Mouse (Mus musculus): ENCODE measurements at regions not wholly inside any gene's neighbourhood (a gene's known extent, or its start where the extent isn't known, plus 50 kb on each side); places are given as distances from the start of the nearest gene placed in this dataset.
A peak's percentile ranks its signal among the peaks of the same experiment; 100 is the strongest.

DNA sequence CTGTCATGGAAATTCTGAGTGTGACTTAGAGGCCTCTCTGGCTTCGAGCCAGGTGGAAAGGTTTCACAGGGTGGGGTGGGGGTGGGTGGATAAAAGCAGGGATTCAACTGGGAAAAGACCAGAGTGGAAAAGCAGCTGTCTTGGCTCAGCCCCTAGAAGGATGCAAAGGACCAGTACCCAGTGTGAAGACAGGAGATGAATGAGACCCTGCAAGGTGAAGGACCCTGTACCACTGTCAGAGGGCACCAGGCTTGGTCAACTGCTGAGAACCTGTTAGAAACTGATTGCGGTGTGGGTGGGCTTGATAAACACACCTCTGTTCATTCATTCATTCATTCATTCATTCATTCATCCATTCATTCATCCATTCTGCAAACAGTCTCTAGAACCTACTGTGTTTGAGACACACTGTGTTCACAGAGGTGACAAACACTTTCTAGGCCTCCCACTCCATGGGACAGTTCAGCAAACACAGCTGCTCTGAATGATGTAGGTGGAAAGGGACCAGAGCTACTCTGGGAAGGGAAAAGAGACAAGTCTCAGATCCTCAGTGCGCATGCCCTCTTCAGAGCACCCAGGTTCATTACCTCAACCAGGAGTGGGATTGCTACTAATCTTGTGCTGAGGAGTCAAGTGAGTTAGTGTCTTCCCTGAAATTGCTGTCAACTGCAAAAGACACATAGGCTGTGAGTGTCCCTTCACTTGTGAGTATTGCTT is 100.4 kb upstream of the Sesn3 start:
- 0 out of 2 replicates have a peak, but pooled peaks cover 2% of the 10 kb centered on the region for H3K4me1 ChIP-seq (ENCODE audit: control insufficient read depth, insufficient read depth, low read length)
- H3K36me3 ChIP-seq (ENCODE audit: control insufficient read depth, insufficient read depth, low read length): no peaks in the 10 kb centered on the region
- WGBS: 69% methylated on average over 3 of the region's 3 CpGs
- no peak overlapping the region for H3K4me3 ChIP-seq (ENCODE audit: low read depth, low read length)
- no peak overlapping the region for H3K4me2 ChIP-seq (ENCODE audit: low read depth)
- DNase-seq (ENCODE audit: low spot score): no peak
- H3K27me3 ChIP-seq (ENCODE audit: control insufficient read depth, insufficient read depth, low read length): no peaks in the 10 kb centered on the region
- no peak overlapping the region for H3K9ac ChIP-seq (ENCODE audit: low read length)
- peak; percentile 49; the same call in 1 of the 2 replicates for ATAC-seq (ENCODE audit: insufficient read depth, low FRiP score, low TSS enrichment)
- H3K27ac ChIP-seq (ENCODE audit: low read depth, low read length): no peak overlapping the region
- no peaks in the 10 kb centered on the region for H3K9me3 ChIP-seq (ENCODE audit: control insufficient read depth, low read length)

DNA sequence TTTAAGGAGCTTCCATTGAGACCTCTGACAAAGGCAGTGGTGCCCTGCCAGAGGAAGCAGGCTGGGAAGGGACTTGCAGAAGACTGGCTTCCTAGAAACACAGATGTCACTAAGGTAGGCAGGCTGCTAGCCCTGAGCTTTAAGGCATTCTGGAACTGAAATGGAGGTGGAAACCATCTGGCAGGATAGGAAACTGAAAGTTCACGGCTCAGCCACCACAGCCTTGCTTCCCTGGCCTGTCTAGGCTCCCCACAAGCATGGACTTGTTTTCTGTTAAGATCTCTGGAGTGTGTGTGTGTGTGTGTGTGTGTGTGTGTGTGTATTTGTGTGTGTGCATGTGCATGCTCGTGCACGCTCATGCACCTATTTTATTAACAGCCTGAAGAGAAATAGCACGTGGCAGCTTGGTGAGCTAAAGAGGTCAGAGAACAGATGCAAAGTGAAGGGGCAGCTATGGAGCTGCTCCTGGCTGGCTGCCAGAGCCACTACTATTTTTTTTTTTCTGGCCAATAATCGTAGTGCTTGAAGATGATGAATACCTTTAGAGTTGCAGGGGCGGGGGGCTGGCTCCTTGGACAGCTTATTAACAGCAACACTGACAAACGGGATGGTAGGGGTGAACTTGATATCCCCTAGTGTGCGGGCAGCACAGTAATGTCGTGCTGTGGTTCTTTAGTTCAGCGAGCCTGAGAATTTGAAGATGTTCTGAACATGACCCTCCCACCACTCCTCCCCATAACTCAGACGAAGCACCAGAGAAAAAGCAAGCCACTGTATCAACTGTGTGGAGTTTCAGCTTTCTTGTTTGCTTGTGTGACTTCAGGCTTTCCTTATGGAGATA is 99.6 kb upstream of the Sesn3 start:
- H3K4me2 ChIP-seq (ENCODE audit: low read depth): no peak overlapping the region
- 40% methylated on average over 11 of the region's 11 CpGs for WGBS

DNA sequence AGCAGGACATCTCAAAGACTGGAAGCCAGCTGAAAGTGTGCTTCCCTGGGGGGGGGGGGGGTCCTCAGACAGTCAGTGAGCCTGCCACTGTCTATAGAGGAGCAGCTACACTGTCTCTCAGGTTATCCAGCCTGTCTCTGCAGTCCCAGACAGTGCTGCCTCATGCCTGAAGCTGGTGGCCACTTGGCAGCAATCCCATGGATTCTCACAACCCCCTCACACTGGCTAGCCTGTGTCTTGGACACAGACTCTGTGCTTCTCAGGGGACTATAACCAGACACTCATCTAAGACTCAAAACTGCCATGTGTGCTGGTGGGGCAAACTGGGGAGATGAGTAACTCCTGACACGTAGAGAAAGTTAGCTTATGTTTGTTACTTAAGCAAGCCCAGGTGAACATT is 95.1 kb upstream of the Sesn3 start:
- Histone ChIP-seq H3K27ac (ENCODE audit: low read depth, low read length) (no peak overlapping the region), H3K4me1 (ENCODE audit: control insufficient read depth, insufficient read depth, low read length) (0 out of 2 replicates have a peak, but pooled peaks cover 3% of the 10 kb centered on the region), H3K27me3 (ENCODE audit: control insufficient read depth, insufficient read depth, low read length) (no peaks in the 10 kb centered on the region), H3K4me2 (ENCODE audit: low read depth) (no peak overlapping the region), H3K9me3 (ENCODE audit: control insufficient read depth, low read length) (no peaks in the 10 kb centered on the region), H3K4me3 (ENCODE audit: low read depth, low read length) (no peak overlapping the region), H3K9ac (ENCODE audit: low read length) (no peak overlapping the region), H3K36me3 (ENCODE audit: control insufficient read depth, insufficient read depth, low read length) (no peaks in the 10 kb centered on the region)
- DNase-seq (ENCODE audit: low spot score) (no peak), ATAC-seq (ENCODE audit: insufficient read depth, low FRiP score, low TSS enrichment) (no peak)
- 78% methylated on average over 1 of the region's 1 CpGs for WGBS

More for the DNA sequence above, 99.6 kb upstream of the Sesn3 start:
- Histone ChIP-seq H3K4me3 (ENCODE audit: low read depth, low read length) (no peak overlapping the region), H3K27ac (ENCODE audit: low read depth, low read length) (no peak overlapping the region), H3K9ac (ENCODE audit: low read length) (no peak overlapping the region), H3K4me1 (ENCODE audit: control insufficient read depth, insufficient read depth, low read length) (0 out of 2 replicates have a peak, but pooled peaks cover 2% of the 10 kb centered on the region), H3K27me3 (ENCODE audit: control insufficient read depth, insufficient read depth, low read length) (no peaks in the 10 kb centered on the region), H3K36me3 (ENCODE audit: control insufficient read depth, insufficient read depth, low read length) (no peaks in the 10 kb centered on the region), H3K9me3 (ENCODE audit: control insufficient read depth, low read length) (no peaks in the 10 kb centered on the region)
- ATAC-seq (ENCODE audit: insufficient read depth, low FRiP score, low TSS enrichment): no peak
- DNase-seq (ENCODE audit: low spot score): peak; percentile 44

DNA sequence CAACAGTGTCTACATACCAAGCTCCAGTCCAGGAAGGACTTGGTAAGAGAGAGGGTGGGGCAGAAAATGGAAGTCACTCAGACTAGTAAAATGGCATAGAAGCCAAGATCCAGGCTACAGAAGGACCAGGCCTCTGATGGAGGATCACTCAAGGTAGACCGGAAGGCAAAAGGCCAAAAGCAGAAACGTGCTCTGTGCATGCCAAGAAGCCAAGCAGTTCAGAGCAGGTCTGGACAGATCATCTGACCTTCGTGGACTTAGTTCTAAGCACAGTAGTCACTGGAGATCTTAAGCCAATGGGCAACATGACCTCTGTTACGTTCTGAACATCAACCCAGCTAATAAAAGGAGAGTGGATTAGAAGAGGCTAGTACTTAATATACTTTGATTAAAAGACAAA is 90.6 kb upstream of the Sesn3 start:
- WGBS: 94% methylated on average over 4 of the region's 4 CpGs
- DNase-seq (ENCODE audit: low spot score): no peak

DNA sequence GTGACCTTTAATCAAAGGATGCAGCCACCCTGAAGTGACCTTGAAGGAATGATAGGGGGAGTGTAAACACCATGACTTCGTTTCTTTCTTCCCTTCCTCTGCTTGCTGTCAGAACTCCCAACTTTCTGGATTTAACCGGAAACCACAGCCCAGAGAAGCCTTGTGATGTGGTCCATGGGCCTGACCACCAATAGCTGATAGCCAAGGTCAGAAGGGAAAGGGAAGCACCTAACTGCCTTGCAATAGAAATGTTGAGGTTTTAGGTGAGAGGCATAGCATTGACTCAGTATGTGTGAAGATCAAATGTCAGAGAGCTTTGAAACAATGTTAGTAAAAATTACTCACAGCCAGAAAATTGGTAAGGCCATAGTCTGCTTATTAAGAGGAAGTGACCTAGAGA is 89.2 kb upstream of the Sesn3 start:
- no peaks in the 10 kb centered on the region for H3K9me3 ChIP-seq (ENCODE audit: control insufficient read depth, low read length)
- H3K27me3 ChIP-seq (ENCODE audit: control insufficient read depth, insufficient read depth, low read length): no peaks in the 10 kb centered on the region
- H3K27ac ChIP-seq (ENCODE audit: low read depth, low read length): no peak overlapping the region
- 0 out of 2 replicates have a peak, but pooled peaks cover 3% of the 10 kb centered on the region for H3K4me1 ChIP-seq (ENCODE audit: control insufficient read depth, insufficient read depth, low read length)
- no peak overlapping the region for H3K4me3 ChIP-seq (ENCODE audit: low read depth, low read length)
- DNase-seq (ENCODE audit: low spot score) (no peak), ATAC-seq (ENCODE audit: insufficient read depth, low FRiP score, low TSS enrichment) (no peak)
- no peak overlapping the region for H3K4me2 ChIP-seq (ENCODE audit: low read depth)
- 65% methylated on average over 2 of the region's 2 CpGs for WGBS
- no peaks in the 10 kb centered on the region for H3K36me3 ChIP-seq (ENCODE audit: control insufficient read depth, insufficient read depth, low read length)
- no peak overlapping the region for H3K9ac ChIP-seq (ENCODE audit: low read length)

More for the DNA sequence above, 90.6 kb upstream of the Sesn3 start:
- Histone ChIP-seq H3K36me3 (ENCODE audit: control insufficient read depth, insufficient read depth, low read length) (no peaks in the 10 kb centered on the region), H3K27ac (ENCODE audit: low read depth, low read length) (no peak overlapping the region), H3K9me3 (ENCODE audit: control insufficient read depth, low read length) (no peaks in the 10 kb centered on the region), H3K4me1 (ENCODE audit: control insufficient read depth, insufficient read depth, low read length) (0 out of 2 replicates have a peak, but pooled peaks cover 3% of the 10 kb centered on the region), H3K4me3 (ENCODE audit: low read depth, low read length) (no peak overlapping the region), H3K9ac (ENCODE audit: low read length) (no peak overlapping the region), H3K27me3 (ENCODE audit: control insufficient read depth, insufficient read depth, low read length) (no peaks in the 10 kb centered on the region), H3K4me2 (ENCODE audit: low read depth) (no peak overlapping the region)
- ATAC-seq (ENCODE audit: insufficient read depth, low FRiP score, low TSS enrichment): no peak

DNA sequence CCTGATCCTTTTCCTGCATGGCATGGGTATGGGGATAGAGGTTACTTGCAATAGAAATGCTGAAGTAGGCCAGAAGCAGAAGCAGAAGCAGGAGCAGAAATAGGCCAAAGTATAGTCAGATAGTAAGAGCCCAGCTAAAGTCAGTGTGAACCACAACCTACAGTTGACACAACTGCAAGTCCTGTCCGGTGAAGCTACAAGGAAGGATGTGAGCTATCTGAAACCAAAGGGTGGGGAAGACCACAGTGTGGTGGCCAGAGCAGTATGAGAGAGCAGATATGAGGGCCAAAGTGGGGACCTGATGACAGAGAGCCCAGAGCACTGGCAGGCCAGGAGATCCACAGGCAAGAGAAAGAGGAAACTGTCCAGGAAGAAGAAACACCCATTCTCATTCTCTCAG is 87.1 kb upstream of the Sesn3 start:
- Histone ChIP-seq H3K4me1 (ENCODE audit: control insufficient read depth, insufficient read depth, low read length) (0 out of 2 replicates have a peak, but pooled peaks cover under 1% of the 10 kb centered on the region), H3K36me3 (ENCODE audit: control insufficient read depth, insufficient read depth, low read length) (no peaks in the 10 kb centered on the region), H3K9ac (ENCODE audit: low read length) (no peak overlapping the region), H3K4me3 (ENCODE audit: low read depth, low read length) (no peak overlapping the region), H3K9me3 (ENCODE audit: control insufficient read depth, low read length) (no peaks in the 10 kb centered on the region), H3K4me2 (ENCODE audit: low read depth) (no peak overlapping the region), H3K27me3 (ENCODE audit: control insufficient read depth, insufficient read depth, low read length) (no peaks in the 10 kb centered on the region), H3K27ac (ENCODE audit: low read depth, low read length) (no peak overlapping the region)
- DNase-seq (ENCODE audit: low spot score) (no peak), ATAC-seq (ENCODE audit: insufficient read depth, low FRiP score, low TSS enrichment) (no peak)
- 91% methylated on average over 1 of the region's 1 CpGs for WGBS

DNA sequence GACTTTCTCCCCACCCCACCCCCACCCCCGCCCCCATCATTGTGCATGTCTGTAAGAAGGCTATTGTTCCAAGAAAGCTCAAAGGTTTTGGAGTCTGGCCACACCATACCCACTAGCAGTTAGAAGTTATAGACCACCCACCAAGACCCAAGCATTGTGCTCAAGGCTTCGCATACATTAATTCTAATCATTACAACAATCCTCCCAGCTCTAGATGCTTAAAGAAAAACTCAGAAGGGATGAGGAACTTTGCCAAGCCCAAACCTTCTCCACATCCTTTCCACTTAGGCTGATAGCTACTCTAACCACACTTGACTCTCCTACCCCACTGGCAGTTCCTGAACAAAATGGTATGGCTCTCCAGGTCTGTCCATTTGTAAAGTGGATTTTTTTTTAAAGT is 86.4 kb upstream of the Sesn3 start:
- Histone ChIP-seq H3K4me1 (ENCODE audit: control insufficient read depth, insufficient read depth, low read length) (no peaks in the 10 kb centered on the region), H3K27me3 (ENCODE audit: control insufficient read depth, insufficient read depth, low read length) (no peaks in the 10 kb centered on the region), H3K4me2 (ENCODE audit: low read depth) (no peak overlapping the region), H3K4me3 (ENCODE audit: low read depth, low read length) (no peak overlapping the region), H3K9ac (ENCODE audit: low read length) (no peak overlapping the region), H3K27ac (ENCODE audit: low read depth, low read length) (no peak overlapping the region), H3K9me3 (ENCODE audit: control insufficient read depth, low read length) (no peaks in the 10 kb centered on the region), H3K36me3 (ENCODE audit: control insufficient read depth, insufficient read depth, low read length) (no peaks in the 10 kb centered on the region)
- ATAC-seq (ENCODE audit: insufficient read depth, low FRiP score, low TSS enrichment) (no peak), DNase-seq (ENCODE audit: low spot score) (no peak)
- WGBS: 93% methylated on average over 2 of the region's 2 CpGs

DNA sequence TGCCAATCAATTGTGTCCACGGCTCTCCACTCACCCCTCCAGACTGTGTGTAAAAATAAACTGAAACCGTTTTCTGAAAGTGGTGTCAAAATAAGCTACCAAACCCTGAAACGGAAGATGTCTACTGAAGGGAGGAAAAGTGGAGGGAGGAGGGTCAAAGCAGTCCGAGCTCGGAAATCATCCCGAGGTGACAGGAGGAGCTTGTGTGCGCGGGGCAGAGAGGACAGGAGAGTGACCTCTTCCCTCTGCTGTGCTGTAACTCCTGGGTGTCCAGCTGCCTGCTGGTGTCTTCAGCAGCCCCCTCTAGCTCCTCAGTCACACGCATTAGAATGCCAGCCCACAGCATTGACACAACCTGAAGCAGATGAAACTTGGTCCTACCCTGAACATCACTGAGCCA is 84.2 kb upstream of the Sesn3 start:
- ATAC-seq (ENCODE audit: insufficient read depth, low FRiP score, low TSS enrichment): no peak
- no peak overlapping the region for H3K4me2 ChIP-seq (ENCODE audit: low read depth)
- DNase-seq (ENCODE audit: low spot score): no peak
- H3K27ac ChIP-seq (ENCODE audit: low read depth, low read length): no peak overlapping the region
- H3K4me3 ChIP-seq (ENCODE audit: low read depth, low read length): no peak overlapping the region
- no peaks in the 10 kb centered on the region for H3K4me1 ChIP-seq (ENCODE audit: control insufficient read depth, insufficient read depth, low read length)
- no peaks in the 10 kb centered on the region for H3K27me3 ChIP-seq (ENCODE audit: control insufficient read depth, insufficient read depth, low read length)
- WGBS: 77% methylated on average over 9 of the region's 9 CpGs
- H3K36me3 ChIP-seq (ENCODE audit: control insufficient read depth, insufficient read depth, low read length): no peaks in the 10 kb centered on the region
- no peaks in the 10 kb centered on the region for H3K9me3 ChIP-seq (ENCODE audit: control insufficient read depth, low read length)
- no peak overlapping the region for H3K9ac ChIP-seq (ENCODE audit: low read length)
